Mouse (Mus musculus) skeletal muscle tissue, postnatal 0 days (tissue): Measurements from ENCODE around the gene Itsn1. TPM values are rescaled to one million over a fixed set of nuclear protein-coding genes. Genes with fewer than 3 reads are reported as not detected.

Experiments
- microRNA-seq, 2 experiments: library from miRNA; unstranded; fragments of <30 nt; microRNA quantifications; one replicate each; pipeline ENCODE4; 2016
- polyA plus RNA-seq: library from polyadenylated mRNA; unstranded; fragments of >200 nt; fragmentation: Nextera tagmentation; extraction: Ambion mirVana; gene quantifications from 2 replicates; pipeline ENCODE4 v1.2.1, GENCODE M21; 2015

The Itsn1 gene
- 12.3 and 15.8 TPM in 2 replicates for polyA plus RNA-seq

DNA sequence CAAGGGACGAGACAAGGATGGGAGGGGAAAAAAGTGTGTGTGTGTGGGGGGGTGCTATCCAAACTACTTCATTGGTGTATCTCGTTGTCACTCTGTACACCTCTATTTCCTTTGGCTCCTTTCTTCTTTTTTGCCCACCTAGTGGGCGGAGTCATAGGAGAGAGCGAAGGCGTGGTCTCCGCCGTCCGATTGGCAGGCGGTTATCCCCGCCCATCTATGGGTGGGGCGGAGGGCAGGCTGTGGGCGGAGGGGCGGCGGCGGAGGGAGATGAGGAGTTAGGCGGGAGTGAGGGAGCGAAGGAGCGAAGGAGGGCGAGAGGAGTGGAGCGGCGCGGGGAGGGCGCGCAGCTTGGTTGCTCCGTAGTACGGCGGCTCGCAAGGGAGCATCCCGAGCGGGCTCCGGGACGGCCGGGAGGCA lies at the start of gene Itsn1:
Gene Itsn1 (plus strand): TSS at position 216 of the 417 bp plus-strand sequence.

DNA sequence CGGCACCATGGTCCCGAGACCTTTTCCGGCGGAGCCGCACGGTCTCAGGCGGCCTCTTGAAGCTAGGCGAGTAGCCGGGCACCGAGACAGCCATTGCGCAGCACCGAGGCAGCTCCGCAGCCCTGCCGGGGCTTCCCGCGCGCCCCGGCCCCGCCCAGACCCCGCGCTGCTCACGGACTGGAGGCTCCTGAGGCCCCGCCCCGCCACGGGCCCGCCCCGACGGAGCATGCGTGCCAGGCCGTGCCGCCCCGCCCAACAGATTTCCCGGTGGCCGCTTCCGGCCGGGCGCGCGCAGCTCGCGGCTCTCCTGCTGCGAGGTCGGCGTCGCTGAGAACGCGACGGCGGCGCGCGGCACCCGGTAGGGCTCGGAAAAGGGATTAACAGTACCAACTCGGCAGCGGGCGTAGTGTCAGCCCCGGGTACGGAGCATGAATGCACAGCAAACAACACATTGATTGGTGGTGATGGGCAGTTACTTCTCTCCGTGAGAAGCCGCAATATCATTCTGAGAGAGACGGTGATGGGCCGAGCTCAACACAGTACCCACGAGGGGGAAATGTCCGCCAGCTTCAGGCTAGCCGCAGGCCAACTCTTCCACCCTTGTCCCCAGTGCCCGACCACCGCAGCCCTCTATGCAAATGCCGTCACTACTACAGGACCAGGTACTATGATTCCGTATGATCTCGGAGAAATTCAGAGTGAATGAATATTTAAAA lies 40.3 kb upstream of the Itsn1 start, which contains the start of gene Donson:
Gene Donson (minus strand): TSS at position 152 of the 716 bp plus-strand sequence.

DNA sequence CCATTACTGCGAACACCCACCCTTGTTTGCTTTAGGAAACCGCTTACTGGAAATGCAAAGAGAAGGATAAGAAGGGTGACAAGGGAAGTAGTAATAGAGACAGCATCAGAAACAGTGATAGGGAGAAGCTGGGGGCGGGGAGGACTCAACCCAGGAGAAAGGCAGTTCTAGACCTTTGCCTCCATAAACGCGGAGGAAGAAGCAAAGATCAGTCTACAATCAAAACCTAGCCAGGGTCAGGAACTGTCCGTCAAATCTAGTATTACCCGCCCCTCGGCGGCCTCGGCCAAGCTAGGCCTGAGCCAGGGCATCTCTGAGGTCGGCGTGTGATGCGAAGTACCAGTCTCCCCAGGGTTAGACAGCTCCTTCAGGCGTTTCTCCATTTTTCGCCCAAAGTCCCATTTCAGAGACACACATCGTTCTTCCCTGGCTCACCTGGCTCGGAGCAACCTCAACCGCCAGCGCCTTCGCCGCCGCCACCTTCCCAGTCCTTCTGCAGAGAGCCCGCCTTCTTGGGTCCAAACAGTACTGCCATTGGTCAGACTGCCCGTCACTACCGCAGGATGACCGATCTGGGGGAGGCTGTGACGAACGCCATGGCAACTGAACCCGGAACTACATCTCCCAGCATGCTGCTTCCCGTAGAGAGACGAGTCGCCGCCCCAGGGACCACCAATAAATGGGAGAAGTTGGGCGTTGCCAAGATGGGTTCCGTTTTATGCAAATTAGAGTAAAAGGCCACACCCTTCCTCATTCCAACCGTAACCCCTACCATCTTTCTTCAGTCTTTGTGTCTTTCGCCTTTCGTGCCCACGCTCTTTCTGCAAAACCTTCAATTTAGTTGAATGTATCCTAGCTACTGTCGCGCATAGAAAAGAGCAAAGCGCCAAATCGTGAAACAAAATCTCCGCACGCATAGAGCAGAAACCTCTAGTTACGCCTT lies 687 bp upstream of the Itsn1 start, which contains the start of gene Cryzl1:
Gene Cryzl1 (minus strand): TSS at position 853 of the 943 bp plus-strand sequence.

Small RNA genes within 50 kb of the gene (microRNA-seq; reads per million reads assigned to microRNA genes)
- 0 reads per million in 2 experiments for gene Gm27773

Other genes with a start within 250 kb of the Itsn1 start
- gene Ifnar1, start 244.0 kb upstream of the Itsn1 start, polyA plus RNA-seq = 24.4 and 26.4 TPM in 2 replicates
- gene Ifngr2, start 182.2 kb upstream of the Itsn1 start, polyA plus RNA-seq = 48.0 and 54.0 TPM in 2 replicates
- 11.7 and 12.3 TPM in 2 replicates for gene Tmem50b, start 131.5 kb upstream of the Itsn1 start, polyA plus RNA-seq
- gene Dnajc28, start 110.3 kb upstream of the Itsn1 start, polyA plus RNA-seq = 4.1 and 5.5 TPM in 2 replicates
- gene Gart, start 82.3 kb upstream of the Itsn1 start, polyA plus RNA-seq = 38.6 and 39.2 TPM in 2 replicates
- gene Son, start 81.8 kb upstream of the Itsn1 start, polyA plus RNA-seq = 57.7 and 62.8 TPM in 2 replicates
- 4.2 and 4.6 TPM in 2 replicates for gene Donson, start 40.5 kb upstream of the Itsn1 start, polyA plus RNA-seq
- 35.0 and 36.7 TPM in 2 replicates for gene Cryzl1, start 306 bp upstream of the Itsn1 start, polyA plus RNA-seq